Mouse (Mus musculus): ENCODE measurements around the gene Akr1c18.
"Not testable (repeated sequence)": the region's sequence is repeated elsewhere in the genome, so short reads cannot be mapped to it uniquely, and the experiment has no call there.

- TF ChIP-seq POLR2A (IDR thresholded peaks at IDR 0.05; ENCODE audit: low read depth, low read length), result not testable (repeated sequence)
- peak; percentile 12; the same call in 1 of the 2 replicates for TF ChIP-seq CTCF (IDR thresholded peaks at IDR 0.05; ENCODE audit: extremely low read depth, insufficient read length, insufficient replicate concordance, low read depth, low read length)
These were observed 36.4 kb upstream of the Akr1c18 start for GRCm38 (mm10) chr13:4186641-4187411.
